Mouse (Mus musculus): Measurements from ENCODE around the gene Cobl. TPM values are rescaled to one million over a fixed set of nuclear protein-coding genes. Genes with fewer than 3 reads are reported as not detected.

The Cobl gene
- polyA plus RNA-seq, 1 experiment from 2014 or later, result 16.1 TPM

DNA sequence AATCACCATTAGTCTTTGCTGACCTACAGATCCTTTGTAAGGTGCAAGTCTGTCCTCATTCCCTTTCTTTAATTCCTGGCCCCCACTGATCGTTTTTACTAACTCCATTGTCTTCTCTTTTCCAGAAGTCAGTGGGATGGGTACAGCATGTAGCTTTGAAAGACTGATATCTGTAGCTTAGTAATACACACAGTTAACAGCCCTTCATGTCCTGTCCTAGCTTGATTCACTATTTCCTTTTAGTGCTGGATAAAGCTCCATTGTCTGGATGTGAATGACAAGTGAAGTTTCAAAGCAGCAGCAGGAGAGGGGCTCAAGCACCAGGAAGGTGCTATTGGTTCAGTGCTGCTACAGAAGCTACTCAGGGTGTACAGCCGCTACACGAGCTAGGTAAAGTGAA lies 28.9 kb downstream of the Cobl start:
- H3K27ac ChIP-seq, result no peak overlapping the region
- H3K4me3 ChIP-seq, result no peak overlapping the region
- no peaks in the 10 kb centered on the region for H3K36me3 ChIP-seq (replicated peaks)
- H3K4me1 ChIP-seq, result 0 out of 2 replicates have a peak, but pooled peaks cover 2% of the 10 kb centered on the region
- 47% methylated on average over 3 of the region's 3 CpGs for WGBS
- H3K4me2 ChIP-seq, result no peak overlapping the region
- H3K27me3 ChIP-seq (replicated peaks), result no peaks in the 10 kb centered on the region
- peak; percentile 43; the same call in 1 of the 2 replicates for ATAC-seq (replicated peaks)
- no peak overlapping the region for H3K9ac ChIP-seq
- H3K9me3 ChIP-seq, result no peaks in the 10 kb centered on the region

DNA sequence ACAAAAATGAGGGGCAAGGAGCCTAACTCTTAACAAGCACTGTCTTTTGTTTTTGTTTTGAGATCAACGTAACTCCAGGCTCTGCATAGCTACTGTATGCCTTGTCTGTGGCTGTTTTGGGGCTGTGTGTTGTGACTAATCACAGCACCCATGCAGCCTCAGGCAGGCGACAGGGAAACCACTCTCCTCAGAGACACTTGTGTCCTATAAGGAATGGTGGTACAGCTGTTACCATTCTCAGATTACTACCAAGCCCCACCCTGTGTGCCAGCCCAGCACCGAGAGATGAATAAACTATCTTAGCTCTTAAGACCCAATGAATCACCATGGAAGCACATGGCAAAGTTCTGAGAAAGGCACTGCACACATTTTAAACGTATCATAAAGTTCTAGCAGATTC lies 29.7 kb downstream of the Cobl start:
- Histone ChIP-seq H3K4me2 (no peak overlapping the region), H3K36me3 (replicated peaks) (no peaks in the 10 kb centered on the region), H3K4me1 (peaks cover 5% of the 10 kb centered on the region; the same call in 1 of the 2 replicates), H3K27ac (no peak overlapping the region), H3K4me3 (no peak overlapping the region), H3K27me3 (replicated peaks) (no peaks in the 10 kb centered on the region), H3K9me3 (no peaks in the 10 kb centered on the region), H3K9ac (no peak overlapping the region)
- ATAC-seq (replicated peaks), result no peak
- 64% methylated on average over 4 of the region's 4 CpGs for WGBS

DNA sequence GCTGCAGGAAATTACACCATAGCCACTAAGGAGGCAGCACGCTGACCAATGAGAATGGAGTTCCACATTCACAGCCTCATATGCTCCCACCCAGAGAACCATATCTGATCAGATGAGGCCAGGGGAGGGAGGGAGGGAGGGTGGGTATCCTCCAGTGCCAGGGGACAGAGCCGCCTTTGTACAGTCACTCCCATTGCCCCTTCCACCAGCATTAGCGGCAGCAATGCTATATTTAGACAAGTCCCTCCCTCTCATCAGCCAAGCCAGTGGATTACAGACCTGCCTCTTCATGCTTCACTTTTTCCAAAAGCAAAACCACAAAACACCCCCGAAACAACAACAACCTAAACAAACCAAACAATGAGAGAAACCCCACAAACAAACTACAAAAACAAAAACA lies 30.2 kb downstream of the Cobl start:
- WGBS, result 60% methylated on average over 4 of the region's 4 CpGs
- H3K4me1 ChIP-seq, result peaks cover 7% of the 10 kb centered on the region; the same call in 1 of the 2 replicates
- ATAC-seq (replicated peaks), result peak; percentile 71
- H3K9ac ChIP-seq, result no peak overlapping the region
- no peaks in the 10 kb centered on the region for H3K36me3 ChIP-seq (replicated peaks)
- no peak overlapping the region for H3K27ac ChIP-seq
- H3K9me3 ChIP-seq, result no peaks in the 10 kb centered on the region
- no peak overlapping the region for H3K4me3 ChIP-seq
- no peak overlapping the region for H3K4me2 ChIP-seq
- no peaks in the 10 kb centered on the region for H3K27me3 ChIP-seq (replicated peaks)

DNA sequence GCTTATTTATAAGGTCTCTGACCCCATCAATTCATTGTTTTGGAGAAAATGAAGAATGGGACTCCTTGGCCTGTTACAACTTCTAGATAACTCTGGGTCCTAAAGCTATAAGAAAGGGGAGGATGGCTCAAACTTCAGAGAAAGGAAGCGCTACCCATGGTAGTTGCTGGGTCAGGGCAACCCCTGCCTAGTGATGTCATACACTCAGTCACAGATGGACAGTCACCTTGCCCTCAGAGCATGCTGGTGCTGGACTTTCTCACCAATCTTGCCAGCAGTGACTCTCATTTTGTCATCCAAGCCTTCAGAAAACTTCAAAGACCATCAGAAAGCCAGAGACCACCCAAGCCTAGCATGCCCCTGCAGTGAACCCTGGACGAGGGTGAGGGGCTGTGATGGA lies 32.8 kb downstream of the Cobl start:
- H3K9ac ChIP-seq, result no peak overlapping the region
- no peak overlapping the region for H3K4me2 ChIP-seq
- no peak overlapping the region for H3K4me3 ChIP-seq
- no peaks in the 10 kb centered on the region for H3K36me3 ChIP-seq (replicated peaks)
- WGBS, result 87% methylated on average over 2 of the region's 2 CpGs
- ATAC-seq (replicated peaks), result no peak
- no peaks in the 10 kb centered on the region for H3K9me3 ChIP-seq
- H3K4me1 ChIP-seq, result peaks cover 7% of the 10 kb centered on the region; the same call in 1 of the 2 replicates
- no peaks in the 10 kb centered on the region for H3K27me3 ChIP-seq (replicated peaks)
- no peak overlapping the region for H3K27ac ChIP-seq

DNA sequence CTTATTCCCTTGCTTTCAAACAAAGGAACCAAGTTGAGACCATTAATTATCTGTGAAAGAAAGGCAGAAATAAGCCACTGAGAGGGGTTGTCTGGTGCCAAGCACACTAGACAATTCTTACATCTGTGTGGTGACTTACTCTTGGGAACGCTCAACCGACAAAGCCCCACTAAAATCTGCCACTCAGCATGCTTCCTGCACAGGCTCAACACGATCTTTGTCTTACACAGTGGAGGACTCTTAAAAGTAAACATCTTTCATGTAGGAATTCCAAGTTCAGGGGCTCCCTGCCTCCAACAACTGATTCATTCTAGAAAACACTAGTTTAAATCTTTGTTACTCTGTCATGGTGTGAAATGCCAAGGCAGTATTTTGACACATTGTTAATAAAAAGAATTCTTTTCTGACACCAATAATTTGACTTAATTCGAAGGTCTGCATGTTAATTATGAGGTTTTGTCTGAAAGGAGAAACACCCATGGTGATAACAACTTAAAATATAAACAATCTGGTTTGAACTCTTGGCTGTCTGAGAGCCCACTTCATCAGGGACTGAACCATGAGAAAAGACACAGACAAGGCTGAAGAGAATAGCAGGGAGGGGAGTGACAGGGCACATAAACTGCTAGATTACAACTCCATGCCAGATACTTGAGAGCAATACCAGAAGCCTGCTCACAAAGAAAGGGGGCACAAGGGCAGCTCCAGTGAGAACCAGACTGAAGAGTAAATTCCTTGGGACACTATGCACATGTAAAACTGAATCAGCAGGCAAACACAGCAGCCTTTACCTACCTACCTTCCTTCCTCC lies 34.3 kb downstream of the Cobl start:
- no peaks in the 10 kb centered on the region for H3K27me3 ChIP-seq (replicated peaks)
- H3K4me1 ChIP-seq, result peaks cover 7% of the 10 kb centered on the region; the same call in 1 of the 2 replicates
- H3K4me3 ChIP-seq, result no peak overlapping the region
- no peaks in the 10 kb centered on the region for H3K9me3 ChIP-seq
- ATAC-seq (replicated peaks), result 0 out of 2 replicates have a peak, but pooled peaks have one; percentile 13
- 0 out of 2 replicates have a peak overlapping the region, but pooled peaks have one; percentile 25 for H3K27ac ChIP-seq
- no peak overlapping the region for H3K9ac ChIP-seq
- H3K4me2 ChIP-seq, result no peak overlapping the region
- 20% methylated on average over 4 of the region's 4 CpGs for WGBS
- H3K36me3 ChIP-seq (replicated peaks), result no peaks in the 10 kb centered on the region

DNA sequence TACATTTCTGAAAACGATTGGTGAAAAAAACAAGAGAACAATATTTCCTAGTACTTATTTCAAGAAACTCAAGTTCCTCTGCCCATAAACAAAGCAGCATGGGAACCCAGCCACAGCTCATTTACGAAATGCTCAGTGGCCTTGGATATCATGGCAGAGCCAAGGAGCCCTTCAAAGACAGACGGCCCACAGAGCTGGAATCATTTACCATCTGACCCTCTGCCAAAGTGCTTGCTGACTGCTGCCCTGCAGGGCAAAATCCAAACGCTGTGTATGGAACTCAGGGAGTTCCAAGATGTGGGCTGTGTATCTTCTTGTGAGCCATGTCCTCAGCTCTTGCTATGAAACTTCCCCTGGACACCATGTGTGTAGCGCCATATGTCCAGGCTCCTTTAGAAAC lies 38.0 kb downstream of the Cobl start:
- WGBS, result 85% methylated on average over 5 of the region's 5 CpGs
- Histone ChIP-seq H3K4me3 (no peak overlapping the region), H3K4me2 (no peak overlapping the region)

DNA sequence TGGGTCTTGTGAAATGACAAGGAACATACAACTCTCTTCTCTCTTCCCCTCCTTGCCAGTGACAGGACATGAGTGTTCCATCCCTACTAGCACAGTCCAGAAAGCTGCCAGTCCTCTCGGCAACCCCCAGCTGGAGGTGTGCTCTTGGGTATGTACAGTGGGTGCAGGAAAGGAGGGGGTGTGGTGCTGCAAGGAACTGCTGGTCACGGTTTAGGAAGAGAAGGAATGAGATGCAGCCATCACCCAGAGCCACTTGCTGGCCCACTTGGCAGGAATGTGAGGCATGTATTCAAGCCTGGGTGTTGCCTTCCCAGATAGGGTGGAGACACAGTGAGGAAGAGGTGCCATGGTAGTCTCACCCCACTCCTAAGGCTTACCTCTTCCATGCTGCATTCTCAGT lies 40.6 kb downstream of the Cobl start:
- 88% methylated on average over 2 of the region's 2 CpGs for WGBS
- Histone ChIP-seq H3K27me3 (replicated peaks) (no peaks in the 10 kb centered on the region), H3K4me3 (no peak overlapping the region), H3K4me1 (peaks cover 8% of the 10 kb centered on the region; the same call in 1 of the 2 replicates), H3K36me3 (replicated peaks) (no peaks in the 10 kb centered on the region), H3K9me3 (no peaks in the 10 kb centered on the region), H3K4me2 (no peak overlapping the region), H3K27ac (no peak overlapping the region), H3K9ac (no peak overlapping the region)
- no peak for ATAC-seq (replicated peaks)

More for the DNA sequence above, 38.0 kb downstream of the Cobl start:
- H3K27ac ChIP-seq, result no peak overlapping the region
- ATAC-seq (replicated peaks), result no peak
- no peak overlapping the region for H3K9ac ChIP-seq
- no peaks in the 10 kb centered on the region for H3K36me3 ChIP-seq (replicated peaks)
- H3K27me3 ChIP-seq (replicated peaks), result no peaks in the 10 kb centered on the region
- peaks cover 13% of the 10 kb centered on the region; the same call in 1 of the 2 replicates for H3K4me1 ChIP-seq
- H3K9me3 ChIP-seq, result no peaks in the 10 kb centered on the region

DNA sequence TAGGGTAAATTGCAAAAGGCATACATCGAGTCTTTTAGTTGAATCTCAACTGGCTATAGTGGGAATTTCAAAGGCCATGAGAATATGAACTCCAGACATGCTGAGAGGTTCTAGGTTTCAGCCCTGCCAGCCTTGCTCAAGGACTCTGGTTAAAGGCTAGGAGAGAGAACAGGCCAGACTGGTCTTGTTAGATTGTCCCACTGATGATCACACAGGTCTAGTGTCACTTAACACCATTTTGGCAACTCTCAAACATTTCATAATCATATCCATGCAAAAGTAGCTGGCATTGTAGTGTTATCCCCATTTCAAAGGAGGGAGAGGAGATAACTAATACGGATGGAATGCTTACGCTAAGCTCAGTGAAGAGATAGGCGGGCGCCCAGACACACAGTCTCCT lies 43.6 kb downstream of the Cobl start:
- Histone ChIP-seq H3K36me3 (replicated peaks) (no peaks in the 10 kb centered on the region), H3K4me3 (no peak overlapping the region), H3K9ac (no peak overlapping the region), H3K27me3 (replicated peaks) (no peaks in the 10 kb centered on the region), H3K9me3 (no peaks in the 10 kb centered on the region), H3K4me2 (no peak overlapping the region), H3K27ac (no peak overlapping the region), H3K4me1 (peaks cover 15% of the 10 kb centered on the region)
- 94% methylated on average over 5 of the region's 5 CpGs for WGBS
- no peak for ATAC-seq (replicated peaks)

DNA sequence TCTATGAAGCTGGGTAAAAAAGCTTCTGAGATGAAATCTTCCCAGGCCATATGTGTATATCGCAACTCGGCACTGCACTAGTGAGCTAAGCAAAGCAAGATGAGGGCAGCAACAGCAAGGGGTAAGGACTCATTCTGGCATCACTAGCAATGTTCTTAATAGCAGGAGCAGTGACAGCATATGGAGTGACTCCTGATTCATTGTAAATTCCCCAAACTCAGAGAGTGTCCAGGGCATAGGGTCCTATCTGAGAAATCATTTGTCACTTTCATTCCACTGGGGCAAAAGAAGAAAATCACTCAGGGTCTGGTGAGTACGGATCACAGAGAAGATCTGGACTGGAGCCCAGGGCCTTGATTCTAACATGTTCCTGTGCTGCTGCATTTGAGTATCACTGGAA lies 44.6 kb downstream of the Cobl start:
- H3K27me3 ChIP-seq (replicated peaks), result no peaks in the 10 kb centered on the region
- H3K9ac ChIP-seq, result no peak overlapping the region
- WGBS, result 89% methylated on average over 3 of the region's 3 CpGs
- no peaks in the 10 kb centered on the region for H3K9me3 ChIP-seq
- H3K4me3 ChIP-seq, result no peak overlapping the region
- H3K4me2 ChIP-seq, result no peak overlapping the region
- no peaks in the 10 kb centered on the region for H3K36me3 ChIP-seq (replicated peaks)
- ATAC-seq (replicated peaks), result no peak
- H3K4me1 ChIP-seq, result peaks cover 18% of the 10 kb centered on the region
- H3K27ac ChIP-seq, result no peak overlapping the region

DNA sequence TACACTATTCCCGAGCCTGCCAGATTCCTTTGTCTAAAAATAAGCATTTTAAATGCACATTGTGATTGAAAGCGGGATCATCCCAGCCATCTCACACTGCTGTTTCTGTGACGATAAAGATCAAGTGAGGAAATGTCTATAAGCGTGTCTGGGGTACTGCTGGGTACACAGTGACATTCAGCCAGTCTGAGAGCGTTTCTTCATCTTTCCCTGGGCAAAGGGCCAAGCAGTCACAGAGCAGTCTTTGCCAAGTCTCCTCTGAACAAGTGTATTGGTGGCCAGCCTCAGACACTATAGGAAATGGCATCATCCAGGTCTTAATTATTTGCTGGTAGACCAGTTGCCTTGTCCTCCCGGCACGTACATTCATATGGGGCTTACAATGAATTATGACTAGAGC lies 47.9 kb downstream of the Cobl start:
- Histone ChIP-seq H3K36me3 (replicated peaks) (no peaks in the 10 kb centered on the region), H3K9ac (no peak overlapping the region), H3K4me3 (no peak overlapping the region), H3K27ac (peak overlapping the region; percentile 43), H3K4me2 (no peak overlapping the region), H3K4me1 (peaks cover 11% of the 10 kb centered on the region), H3K27me3 (replicated peaks) (no peaks in the 10 kb centered on the region), H3K9me3 (no peaks in the 10 kb centered on the region)
- peak; percentile 27; the same call in 1 of the 2 replicates for ATAC-seq (replicated peaks)
- WGBS, result 49% methylated on average over 7 of the region's 7 CpGs

DNA sequence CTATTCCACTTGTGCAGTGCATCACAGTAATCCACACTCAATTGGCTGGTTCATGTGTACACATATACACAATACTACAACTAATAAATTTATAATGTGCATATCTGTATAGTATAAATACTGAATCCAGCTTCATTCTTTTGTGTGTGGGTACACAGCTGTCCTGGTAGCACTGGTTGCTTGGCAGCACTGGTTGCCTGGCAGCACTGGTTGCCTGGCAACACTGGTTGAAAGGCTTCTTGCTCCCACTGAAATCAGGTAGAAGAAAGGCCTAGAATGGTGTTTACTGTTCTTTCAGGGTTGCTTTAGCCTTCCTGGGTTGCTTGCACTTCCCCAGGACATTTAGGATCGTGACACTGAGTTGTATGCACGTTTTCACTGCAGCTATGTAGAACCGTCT lies 49.4 kb downstream of the Cobl start:
- H3K9ac ChIP-seq, result no peak overlapping the region
- H3K36me3 ChIP-seq (replicated peaks), result no peaks in the 10 kb centered on the region
- 5% methylated on average over 3 of the region's 3 CpGs for WGBS
- H3K4me3 ChIP-seq, result no peak overlapping the region
- H3K27me3 ChIP-seq (replicated peaks), result no peaks in the 10 kb centered on the region
- peak; percentile 96 for ATAC-seq (replicated peaks)
- peak overlapping the region; percentile 70 for H3K27ac ChIP-seq
- peaks cover 11% of the 10 kb centered on the region for H3K4me1 ChIP-seq
- H3K4me2 ChIP-seq, result no peak overlapping the region
- no peaks in the 10 kb centered on the region for H3K9me3 ChIP-seq

DNA sequence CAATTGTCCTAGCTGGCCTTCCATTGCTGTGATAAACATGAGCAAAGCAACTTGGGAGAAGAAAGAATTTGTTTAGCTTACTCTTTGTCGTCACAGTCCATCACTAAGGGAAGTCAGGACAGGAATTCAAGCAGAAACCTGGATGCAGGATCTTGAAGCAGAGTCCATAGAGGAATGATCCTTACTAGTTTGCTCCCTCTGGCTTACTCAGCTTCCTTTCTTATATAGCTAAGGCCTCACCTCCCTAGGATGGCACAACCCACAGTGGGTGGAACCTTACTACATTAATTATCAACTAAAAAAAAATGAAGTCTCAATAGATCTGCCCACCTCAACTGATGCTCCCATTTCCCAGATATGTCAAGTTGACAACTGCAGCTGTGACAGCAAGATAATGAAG lies 52.8 kb downstream of the Cobl start:
- Histone ChIP-seq H3K27me3 (replicated peaks) (no peaks in the 10 kb centered on the region), H3K4me2 (no peak overlapping the region), H3K36me3 (replicated peaks) (no peaks in the 10 kb centered on the region), H3K27ac (no peak overlapping the region), H3K4me1 (peaks cover 6% of the 10 kb centered on the region), H3K9me3 (no peaks in the 10 kb centered on the region), H3K9ac (no peak overlapping the region), H3K4me3 (no peak overlapping the region)
- ATAC-seq (replicated peaks), result no peak
- 79% methylated on average over 1 of the region's 1 CpGs for WGBS

Data from midbrain, embryonic 15.5 days (tissue).